Mouse (Mus musculus): ENCODE results near the gene Rasa3.

DNA sequence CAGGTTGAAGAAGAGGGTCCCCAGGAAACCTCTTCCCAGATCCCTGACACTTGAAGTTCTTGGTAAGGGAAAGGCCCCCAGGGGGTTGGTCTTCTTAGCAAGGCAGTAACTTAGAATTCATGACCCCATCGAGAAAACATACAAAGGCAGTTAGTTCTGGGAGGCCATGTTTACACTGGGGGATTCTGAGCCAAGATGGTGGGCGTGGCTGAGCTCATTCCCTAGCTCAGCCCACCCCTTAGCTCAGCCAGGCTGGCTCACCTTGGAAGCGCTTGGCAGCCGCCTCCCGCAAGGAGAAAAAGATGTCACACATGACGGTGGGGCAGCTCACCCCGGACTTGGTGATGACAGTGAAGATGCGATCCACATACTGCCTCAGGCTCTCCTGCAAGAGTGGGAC lies 92.8 kb downstream of the Rasa3 start:
- no peak for TF ChIP-seq SIN3A (IDR thresholded peaks at IDR 0.05; ENCODE audit: low read length)
- no peak for TF ChIP-seq CTCF (IDR thresholded peaks at IDR 0.05 in 2 of 3, conservative IDR thresholded peaks at IDR 0.05 in 1 of 3; ENCODE audit: control insufficient read depth in 1 of 3, insufficient read depth in 1 of 3, low read depth in 2 of 3, low read length in 3 of 3, poor library complexity in 1 of 3, severe bottlenecking in 1 of 3)
- TF ChIP-seq ZMIZ1 (IDR thresholded peaks at IDR 0.05; ENCODE audit: low read depth, low read length): no peak
- TF ChIP-seq POLR2A (IDR thresholded peaks at IDR 0.05; ENCODE audit: control insufficient read depth in 1 of 2, insufficient read depth in 1 of 2, low read depth in 1 of 2, low read length in 2 of 2, poor library complexity in 1 of 2): no peak
- no peak for TF ChIP-seq TBP (IDR thresholded peaks at IDR 0.05; ENCODE audit: low read depth, low read length)
- TF ChIP-seq GATA1 (IDR thresholded peaks at IDR 0.05; ENCODE audit: low read depth, low read length): no peak
- TF ChIP-seq MAFK (IDR thresholded peaks at IDR 0.05; ENCODE audit: borderline replicate concordance, low read depth, low read length): no peak
- no peak for TF ChIP-seq TAL1 (IDR thresholded peaks at IDR 0.05; ENCODE audit: low read length)
- no peak for TF ChIP-seq POLR2AphosphoS5 (IDR thresholded peaks at IDR 0.05; ENCODE audit: borderline replicate concordance, low read depth, low read length)
- TF ChIP-seq JUND (IDR thresholded peaks at IDR 0.05; ENCODE audit: low read depth, low read length): no peak

Measured in MEL (cell line).